Mouse (Mus musculus) olfactory bulb, adult 2 months (tissue): ENCODE results near the gene Magi2. TPM values are rescaled to one million over a fixed set of nuclear protein-coding genes. Genes with fewer than 3 reads are reported as not detected.
"Not testable (repeated sequence)": the region's sequence is repeated elsewhere in the genome, so short reads cannot be mapped to it uniquely, and the experiment has no call there.

ENCODE experiments used
- H3K27ac ChIP-seq: fragments of 200-500 bp; 2 replicates; pipeline ENCODE4 v1.5.1; 2012; ENCODE audit warnings: low read depth, low read length; ENCODE audit not compliant: insufficient read depth
- H3K4me1 ChIP-seq: fragments of 200-500 bp; 2 replicates; pipeline ENCODE4 v1.6.1; 2012; ENCODE audit warnings: low read length; ENCODE audit not compliant: control insufficient read depth, insufficient read depth
- H3K4me3 ChIP-seq: fragments of 200-500 bp; 2 replicates; pipeline ENCODE4 v1.5.1; 2012; ENCODE audit warnings: mild to moderate bottlenecking, low read depth, low read length, moderate library complexity; ENCODE audit not compliant: insufficient read depth
- CTCF ChIP-seq: fragments of 200-500 bp; IDR thresholded peaks from 2 replicates; pipeline ENCODE4 v1.5.1; 2012; ENCODE audit warnings: low read depth, mild to moderate bottlenecking, low read length, moderate library complexity; ENCODE audit not compliant: insufficient read depth
- POLR2A ChIP-seq: fragments of 200-500 bp; IDR thresholded peaks from 2 replicates; pipeline ENCODE4 v1.6.1; 2012; ENCODE audit warnings: mild to moderate bottlenecking, low read depth, low read length, moderate library complexity; ENCODE audit not compliant: insufficient read depth
- WGBS: fragments of 180-500 bp; shearing (Covaris S2); methylation state at CpG from one replicate; pipeline ENCODE4 v1.1.7; 2018; 5-methylcytosine and 5-hydroxymethylcytosine counted together
- polyA plus RNA-seq: library from polyadenylated mRNA; stranded (reverse); fragments of >200 nt; gene quantifications from 2 replicates; pipeline ENCODE4 v1.2.4, GENCODE M21; 2012; ENCODE audit warnings: low replicate concordance; ENCODE audit not compliant: missing spikeins, insufficient read depth, insufficient read length

Gene Magi2
- polyA plus RNA-seq, 1 experiment: not detected

GRCm38 (mm10) chr5:20699116-20699515 lies 1472.3 kb downstream of the Magi2 start:
- H3K27ac ChIP-seq: no peak overlapping the region
- no peaks in the 10 kb centered on the region for H3K4me1 ChIP-seq
- H3K4me3 ChIP-seq: no peak overlapping the region
- no peak for TF ChIP-seq POLR2A
- TF ChIP-seq CTCF: no peak
- 93% methylated on average over 5 of the region's 5 CpGs for WGBS

- TF ChIP-seq POLR2A (no peak), CTCF (peak; percentile 38; the same call in 1 of the 2 replicates)
- Histone ChIP-seq H3K4me1 (peaks cover 3% of the 10 kb centered on the region; the same call in 1 of the 2 replicates), H3K4me3 (peak overlapping the region; percentile 79), H3K27ac (peak overlapping the region; percentile 89)
- 1% methylated on average over 57 of the region's 57 CpGs for WGBS
Observed at GRCm38 (mm10) chr5:20701483-20702421, 1474.9 kb downstream of the Magi2 start.

- Histone ChIP-seq H3K27ac (peak overlapping the region; percentile 89), H3K4me3 (peak overlapping the region; percentile 79), H3K4me1 (peaks cover 3% of the 10 kb centered on the region; the same call in 1 of the 2 replicates)
- TF ChIP-seq POLR2A (peak; percentile 39; the same call in 1 of the 2 replicates), CTCF (no peak)
- WGBS: under 1% methylated on average over 55 of the region's 57 CpGs
Observed at GRCm38 (mm10) chr5:20702480-20703303, 1475.9 kb downstream of the Magi2 start.

- no peak overlapping the region for H3K4me3 ChIP-seq
- TF ChIP-seq CTCF (no peak), POLR2A (no peak)
- H3K27ac ChIP-seq: no peak overlapping the region
- H3K4me1 ChIP-seq: peaks cover 3% of the 10 kb centered on the region; the same call in 1 of the 2 replicates
- 59% methylated on average over 5 of the region's 5 CpGs for WGBS
Observed at GRCm38 (mm10) chr5:20703304-20703700, 1476.5 kb downstream of the Magi2 start.

GRCm38 (mm10) chr5:20703971-20704575 lies 1477.2 kb downstream of the Magi2 start:
- H3K27ac ChIP-seq: no peak overlapping the region

GRCm38 (mm10) chr5:20704886-20705285 lies 1478.0 kb downstream of the Magi2 start:
- no peak overlapping the region for H3K4me3 ChIP-seq
- 78% methylated on average over 4 of the region's 4 CpGs for WGBS
- no peak overlapping the region for H3K27ac ChIP-seq
- TF ChIP-seq POLR2A (no peak), CTCF (no peak)
- peaks cover 3% of the 10 kb centered on the region; the same call in 1 of the 2 replicates for H3K4me1 ChIP-seq

More at GRCm38 (mm10) chr5:20703971-20704575, 1477.2 kb downstream of the Magi2 start:
- H3K4me1 ChIP-seq: peaks cover 3% of the 10 kb centered on the region; the same call in 1 of the 2 replicates
- TF ChIP-seq CTCF (no peak), POLR2A (no peak)
- no peak overlapping the region for H3K4me3 ChIP-seq
- 93% methylated on average over 13 of the region's 13 CpGs for WGBS

GRCm38 (mm10) chr5:20706322-20707282 lies 1479.8 kb downstream of the Magi2 start:
- H3K4me3 ChIP-seq, H3K4me1 ChIP-seq, H3K27ac ChIP-seq: not testable (repeated sequence)
- 94% methylated on average over 15 of the region's 18 CpGs for WGBS

GRCm38 (mm10) chr5:20710845-20711244 lies 1484.0 kb downstream of the Magi2 start:
- not testable (repeated sequence) for H3K4me3 ChIP-seq, H3K27ac ChIP-seq, H3K4me1 ChIP-seq
- WGBS: 91% methylated on average over 6 of the region's 6 CpGs

GRCm38 (mm10) chr5:20714619-20715018 lies 1487.8 kb downstream of the Magi2 start:
- not testable (repeated sequence) for H3K4me1 ChIP-seq, H3K4me3 ChIP-seq, H3K27ac ChIP-seq
- 98% methylated on average over 1 of the region's 1 CpGs for WGBS

- 87% methylated on average over 6 of the region's 6 CpGs for WGBS
- H3K27ac ChIP-seq, H3K4me1 ChIP-seq, H3K4me3 ChIP-seq: not testable (repeated sequence)
Observed at GRCm38 (mm10) chr5:20715980-20716379, 1489.1 kb downstream of the Magi2 start.
